9 mouse cellular contexts compared by ENCODE assay signal in the genomic region with DNA sequence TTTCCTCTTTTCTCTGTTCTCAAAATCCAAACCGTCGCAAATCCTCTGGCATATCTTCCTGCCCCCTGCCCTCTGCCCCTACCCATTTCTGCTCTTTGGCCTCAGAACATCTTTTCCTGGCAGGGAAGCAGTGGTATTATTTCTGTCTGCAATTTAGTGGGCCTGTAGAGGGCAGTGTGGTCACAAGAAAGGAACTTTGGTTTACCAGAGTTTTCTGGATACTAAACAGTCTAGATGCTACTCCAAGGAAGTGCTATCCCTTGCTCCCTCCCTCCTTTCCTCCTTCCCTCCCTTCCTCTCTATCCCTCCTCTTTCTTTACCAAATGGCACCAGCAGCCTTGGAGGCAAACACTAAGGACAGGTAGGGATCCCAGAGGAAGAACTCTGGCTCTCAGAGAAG.
DNase-seq lines count a peak whose midpoint lies in the region; ATAC-seq lines count a peak whose summit lies in the region.
"Had no signal": no experiment of that assay in that cellular context is flagged by ENCODE, and none has a peak within 500 bp of the region (broad histone marks: within the 10 kb centered on the region; RNA-seq: fewer than 3 reads in every experiment).

No protein-coding gene starts in this region.

- no peaks in the 10 kb centered on the region for H3K36me3 ChIP-seq in kidney, embryonic 15.5 days
- H3K36me3 ChIP-seq in limb, embryonic 11.5 days (ENCODE audit: control insufficient read depth, insufficient read depth, low read length): no peaks in the 10 kb centered on the region

- H3K4me2 ChIP-seq in kidney, embryonic 15.5 days: no peak overlapping the region
- no peak overlapping the region for H3K4me2 ChIP-seq in limb, embryonic 11.5 days (ENCODE audit: low read depth, severe bottlenecking)

- no peaks in the 10 kb centered on the region for H3K9me3 ChIP-seq in kidney, embryonic 15.5 days (replicated peaks)
- H3K9me3 ChIP-seq in limb, embryonic 11.5 days (ENCODE audit: control insufficient read depth, low read length): no peaks in the 10 kb centered on the region

- H3K4me1 ChIP-seq in kidney, embryonic 15.5 days: no peaks in the 10 kb centered on the region
- no peaks in the 10 kb centered on the region for H3K4me1 ChIP-seq in limb, embryonic 11.5 days (ENCODE audit: control insufficient read depth, insufficient read depth, low read length)

- ATAC-seq in kidney, embryonic 15.5 days (replicated peaks; ENCODE audit: low FRiP score): peak; percentile 60; the same call in 1 of the 2 replicates
- no peak for ATAC-seq in limb, embryonic 11.5 days (ENCODE audit: insufficient number of reproducible peaks, low FRiP score, low TSS enrichment, low read depth)
- ATAC-seq in erythroid progenitor cell, adult 5-6 weeks (replicated peaks; ENCODE audit: low FRiP score, poor library complexity, severe bottlenecking): no peak

- WGBS in kidney, embryonic 15.5 days: 2% methylated on average over 2 of the region's 2 CpGs
- 16% methylated on average over 2 of the region's 2 CpGs for WGBS in limb, embryonic 11.5 days

- no peak overlapping the region for H3K4me3 ChIP-seq in kidney, embryonic 15.5 days (replicated peaks)
- H3K4me3 ChIP-seq in limb, embryonic 11.5 days (ENCODE audit: low read depth, low read length): no peak overlapping the region
- H3K4me3 ChIP-seq: myocyte had no signal

- H3K27me3 ChIP-seq in kidney, embryonic 15.5 days: no peaks in the 10 kb centered on the region
- no peaks in the 10 kb centered on the region for H3K27me3 ChIP-seq in limb, embryonic 11.5 days (ENCODE audit: control insufficient read depth, insufficient read depth, low read length)

- H3K9ac ChIP-seq in kidney, embryonic 15.5 days: no peak overlapping the region
- H3K9ac ChIP-seq in limb, embryonic 11.5 days (ENCODE audit: low read length): no peak overlapping the region

- H3K27ac ChIP-seq in kidney, embryonic 15.5 days: no peak overlapping the region
- no peak overlapping the region for H3K27ac ChIP-seq in limb, embryonic 11.5 days (replicated peaks; ENCODE audit: low read depth, low read length)

- DNase-seq in 3134 (ENCODE audit: extremely low read depth, insufficient read length, low spot score) (peak; percentile 20), ES-CJ7 (ENCODE audit: low read depth, low spot score) (peak; percentile 51)
- DNase-seq in cerebellum, postnatal 10 days: peak; percentile 79 to 81
- peak; percentile 23 to 72 for DNase-seq in frontal cortex, postnatal 14 days (ENCODE audit: low spot score in 2 of 2)
- DNase-seq in limb, embryonic 11.5 days (ENCODE audit: low spot score): peak; percentile 45
- DNase-seq in right cerebral cortex, adult 2 months (ENCODE audit: low spot score in 2 of 2): peak; percentile 84 to 86

Comparison
In these comparisons a context has a peak if more than half of its experiments do, and no peak if none do; other contexts are left out.
1. DNase-seq: peak in every context shown above with its lines; median percentile 85 in right cerebral cortex, adult 2 months; 80 in cerebellum, postnatal 10 days; 51 in ES-CJ7; 48 in frontal cortex, postnatal 14 days; 45 in limb, embryonic 11.5 days; 20 in 3134.